Mouse (Mus musculus) erythroblast, embryonic 14.5 days (primary cell): ENCODE data around the gene Zfp384.

Experiments used
- GATA1 ChIP-seq: IDR thresholded peaks from 2 replicates; pipeline ENCODE4 v1.6.1; 2012; ENCODE audit warnings: low read length, inconsistent platforms, mixed read lengths
- TAL1 ChIP-seq: IDR thresholded peaks from 3 replicates; pipeline ENCODE4 v1.6.1; 2012; ENCODE audit warnings: low read length, inconsistent platforms, mixed read lengths

DNA sequence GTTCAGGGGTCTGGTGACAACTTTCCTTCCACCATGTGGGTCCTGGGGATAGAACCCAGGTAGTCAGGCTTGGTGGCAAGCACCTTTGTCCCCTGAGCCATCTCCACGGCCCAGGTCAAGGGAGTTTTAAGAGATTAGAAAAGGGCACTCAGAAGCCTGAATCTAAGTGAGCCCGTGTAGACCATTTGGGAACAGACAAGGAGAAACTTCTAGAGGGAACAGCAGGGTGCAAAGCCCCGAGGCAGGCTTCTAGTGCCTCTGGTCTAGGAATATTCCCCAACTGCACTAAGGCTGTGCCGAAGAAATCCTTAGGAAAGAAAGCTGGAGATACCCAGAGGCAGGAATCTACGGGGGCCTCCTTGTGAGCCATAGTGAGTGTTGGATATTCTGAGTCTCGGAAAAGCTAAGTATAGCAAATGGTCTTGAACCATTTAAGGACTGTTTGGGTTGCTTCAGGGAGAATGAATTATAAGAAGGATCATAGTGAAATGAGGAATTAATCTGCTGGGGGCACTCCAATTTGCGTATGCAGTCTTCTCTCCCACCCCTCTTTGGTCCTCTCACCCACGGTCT is 13.0 kb upstream of the Zfp384 start:
- TF ChIP-seq TAL1 (no peak), GATA1 (no peak)
